Mouse (Mus musculus) inflammation-experienced regulatory T-cells, adult 6 months (primary cell): ENCODE measurements around the gene Ash1l. TPM values are rescaled to one million over a fixed set of nuclear protein-coding genes. Genes with fewer than 3 reads are reported as not detected.
"Not testable (repeated sequence)": the region's sequence is repeated elsewhere in the genome, so short reads cannot be mapped to it uniquely, and the experiment has no call there.

ENCODE experiments used
- ATAC-seq: one replicate; pipeline ENCODE4 v1.8.0; 2017
- polyA plus RNA-seq, 3 experiments: library from polyadenylated mRNA; unstranded; fragments of 100-300 nt; shearing (Covaris generic); gene quantifications; one replicate each; pipeline ENCODE4 v1.2.1; 2017

Gene Ash1l
- polyA plus RNA-seq, 3 experiments from 2014 or later: 22.7 to 59.3 (median 41.7) TPM

DNA sequence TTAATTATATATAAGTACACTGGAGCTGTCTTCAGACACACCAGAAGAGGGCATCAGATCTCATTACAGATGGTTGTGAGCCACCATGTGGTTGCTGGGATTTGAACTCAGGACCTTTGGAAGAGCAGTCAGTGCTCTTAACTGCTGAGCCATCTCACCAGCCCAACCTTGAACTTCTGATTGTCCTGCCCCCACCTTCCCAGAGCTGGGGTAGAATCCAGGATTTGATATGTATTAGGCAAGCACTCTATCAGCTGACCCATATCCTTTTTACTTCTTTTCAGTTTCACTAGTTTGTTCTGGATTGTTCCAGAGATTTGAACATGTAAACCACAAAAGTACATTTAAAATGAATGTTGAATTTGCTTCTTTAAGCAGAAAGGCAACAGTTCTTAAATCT is 12.8 kb downstream of the Ash1l start:
- not testable (repeated sequence) for ATAC-seq

DNA sequence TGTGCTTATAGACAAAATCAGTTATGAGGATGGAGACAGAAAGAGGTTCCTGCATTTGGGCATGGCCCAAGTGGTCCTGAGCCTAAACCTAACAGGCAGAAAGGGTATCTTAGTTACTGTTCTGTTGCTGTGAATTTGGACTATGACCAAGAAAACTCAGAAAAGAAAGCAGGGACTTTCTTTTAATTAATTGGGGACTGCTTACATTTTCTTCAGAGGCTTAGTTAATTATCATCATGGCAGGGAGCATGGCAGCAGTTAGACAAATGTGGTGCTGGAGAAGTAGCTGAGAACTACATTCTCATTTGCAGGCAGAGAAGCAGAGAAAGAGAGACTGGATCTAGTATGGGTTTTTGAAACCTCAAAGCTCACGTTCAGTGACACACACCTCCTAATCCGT is 24.6 kb downstream of the Ash1l start:
- no peak for ATAC-seq

- no peak for ATAC-seq
Observed at GRCm38 (mm10) chr3:88981206-88982010, 31.0 kb downstream of the Ash1l start.

- no peak for ATAC-seq
Observed at GRCm38 (mm10) chr3:88983921-88984381, 33.5 kb downstream of the Ash1l start.

DNA sequence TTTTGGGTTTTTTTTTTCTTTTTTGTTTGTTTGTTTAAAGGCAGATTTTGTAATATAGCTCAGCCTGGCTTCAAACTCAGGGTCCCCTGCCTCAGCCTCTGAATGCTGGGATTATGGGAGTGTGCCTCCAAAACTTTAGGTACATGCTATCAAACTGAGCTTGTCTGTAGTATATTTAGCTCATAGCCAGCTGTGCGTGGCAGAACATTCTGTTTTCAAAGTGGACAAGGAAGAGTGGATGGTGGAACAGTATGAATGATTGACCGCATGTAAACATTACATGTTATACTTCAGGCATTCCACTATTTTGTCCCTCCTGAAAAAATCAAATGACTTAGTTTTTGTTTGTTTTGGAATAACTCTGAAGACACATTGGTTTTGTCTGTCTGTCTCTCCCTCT is 42.4 kb downstream of the Ash1l start:
- no peak for ATAC-seq

DNA sequence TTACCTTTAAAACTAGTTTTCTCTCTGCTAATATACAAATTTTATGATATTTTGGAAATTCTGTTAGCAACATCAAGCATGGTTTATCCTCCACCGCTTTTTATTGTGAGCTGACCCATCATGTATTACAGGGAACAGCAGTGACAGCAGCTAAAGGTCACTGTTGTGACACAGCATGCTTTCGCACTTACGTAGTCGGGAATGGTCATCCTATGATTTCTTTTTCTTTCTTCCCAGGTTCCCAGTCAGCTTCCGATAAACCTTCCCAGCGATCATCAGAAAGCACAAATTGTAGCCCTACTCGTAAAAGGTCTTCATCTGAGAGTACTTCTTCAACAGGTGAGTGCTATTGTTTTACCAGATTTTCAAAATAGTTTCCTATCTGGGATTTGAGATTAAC is 51.1 kb downstream of the Ash1l start:
- ATAC-seq: no peak

GRCm38 (mm10) chr3:89030896-89031295 is 80.5 kb downstream of the Ash1l start:
- not testable (repeated sequence) for ATAC-seq

GRCm38 (mm10) chr3:89043359-89043758 is 92.9 kb downstream of the Ash1l start:
- ATAC-seq: no peak

DNA sequence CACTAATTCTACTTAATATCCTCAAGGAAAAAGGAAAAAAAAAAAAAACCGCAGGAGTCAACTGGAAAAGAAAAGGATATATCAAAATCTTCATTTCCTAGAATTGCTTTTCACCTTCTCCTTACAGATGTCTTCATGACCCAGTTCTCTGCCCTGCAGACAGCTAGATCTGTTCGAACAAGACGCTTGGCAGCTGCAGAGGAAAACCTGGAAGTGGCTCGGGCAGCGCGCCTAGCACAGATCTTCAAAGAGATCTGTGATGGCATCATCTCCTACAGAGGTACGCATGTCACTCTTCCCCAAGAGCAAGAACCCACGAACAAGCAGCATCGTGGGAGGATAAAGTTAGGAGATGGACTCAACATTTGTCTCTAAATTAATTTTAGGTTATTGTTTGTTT is 107.9 kb downstream of the Ash1l start:
- ATAC-seq: no peak

- no peak for ATAC-seq
Observed at GRCm38 (mm10) chr3:89058783-89059182, 108.4 kb downstream of the Ash1l start.

- ATAC-seq: no peak
Observed at GRCm38 (mm10) chr3:89061696-89062095, 111.3 kb downstream of the Ash1l start.

DNA sequence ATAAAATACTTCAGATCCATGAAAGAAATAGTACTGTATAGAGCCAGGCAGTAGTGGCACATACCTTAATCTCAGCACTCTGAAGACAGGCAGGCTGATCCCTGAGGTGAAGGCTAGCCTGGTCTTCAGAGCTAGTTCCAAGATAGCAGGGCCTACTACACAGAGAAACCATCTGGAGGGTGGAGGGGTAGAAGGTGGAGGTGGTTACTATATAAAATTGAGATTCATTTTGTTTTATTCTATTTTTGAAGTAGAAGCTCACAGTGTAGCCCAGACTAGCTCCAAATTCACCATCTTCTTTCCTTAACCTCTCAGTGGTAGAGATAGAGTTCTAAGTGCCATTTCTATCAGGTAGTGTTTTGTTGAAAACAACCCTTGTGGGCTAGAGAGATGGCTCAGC is 116.8 kb downstream of the Ash1l start:
- no peak for ATAC-seq

- no peak for ATAC-seq
Observed at GRCm38 (mm10) chr3:89077383-89077782, 127.0 kb downstream of the Ash1l start.

DNA sequence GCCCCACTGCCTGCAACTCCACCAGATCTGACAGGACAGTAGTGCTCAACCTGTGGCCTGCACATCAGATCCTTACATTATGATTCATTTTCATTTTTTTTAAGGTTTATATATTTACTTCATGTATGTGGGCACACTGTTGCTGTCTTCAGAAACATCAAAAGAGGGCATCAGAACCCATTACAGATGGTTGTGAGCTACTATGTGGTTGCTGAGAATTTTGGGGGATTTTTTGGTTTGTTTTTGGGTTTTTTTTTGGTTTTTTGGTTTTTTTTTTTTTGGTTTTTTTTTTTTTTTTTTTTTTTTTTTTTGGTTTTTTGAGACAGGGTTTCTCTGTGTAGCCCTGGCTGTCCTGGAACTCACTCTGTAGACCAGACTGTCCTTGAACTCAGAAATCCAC is 131.9 kb downstream of the Ash1l start:
- ATAC-seq: not testable (repeated sequence)

DNA sequence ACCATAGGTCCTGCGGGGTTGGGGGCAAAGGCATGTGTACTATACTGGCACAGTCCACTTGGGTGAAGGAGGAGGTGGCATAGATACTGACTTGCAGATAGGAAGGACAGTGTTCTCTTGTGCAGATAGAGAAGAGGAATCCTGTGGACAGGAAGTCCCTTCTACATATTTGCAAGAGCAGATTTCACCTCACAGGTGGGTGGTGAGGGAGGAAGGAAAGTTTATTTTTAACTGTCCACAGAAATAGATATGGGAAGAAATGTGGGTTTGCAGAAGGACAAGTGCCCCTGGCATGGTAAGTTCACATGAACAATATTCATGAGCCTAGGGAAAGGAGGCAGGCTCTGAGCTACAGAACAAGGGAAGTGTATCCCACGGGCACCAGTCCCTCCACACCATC is 133.7 kb downstream of the Ash1l start:
- ATAC-seq: no peak

GRCm38 (mm10) chr3:89084654-89085190 is 134.3 kb downstream of the Ash1l start:
- no peak for ATAC-seq

DNA sequence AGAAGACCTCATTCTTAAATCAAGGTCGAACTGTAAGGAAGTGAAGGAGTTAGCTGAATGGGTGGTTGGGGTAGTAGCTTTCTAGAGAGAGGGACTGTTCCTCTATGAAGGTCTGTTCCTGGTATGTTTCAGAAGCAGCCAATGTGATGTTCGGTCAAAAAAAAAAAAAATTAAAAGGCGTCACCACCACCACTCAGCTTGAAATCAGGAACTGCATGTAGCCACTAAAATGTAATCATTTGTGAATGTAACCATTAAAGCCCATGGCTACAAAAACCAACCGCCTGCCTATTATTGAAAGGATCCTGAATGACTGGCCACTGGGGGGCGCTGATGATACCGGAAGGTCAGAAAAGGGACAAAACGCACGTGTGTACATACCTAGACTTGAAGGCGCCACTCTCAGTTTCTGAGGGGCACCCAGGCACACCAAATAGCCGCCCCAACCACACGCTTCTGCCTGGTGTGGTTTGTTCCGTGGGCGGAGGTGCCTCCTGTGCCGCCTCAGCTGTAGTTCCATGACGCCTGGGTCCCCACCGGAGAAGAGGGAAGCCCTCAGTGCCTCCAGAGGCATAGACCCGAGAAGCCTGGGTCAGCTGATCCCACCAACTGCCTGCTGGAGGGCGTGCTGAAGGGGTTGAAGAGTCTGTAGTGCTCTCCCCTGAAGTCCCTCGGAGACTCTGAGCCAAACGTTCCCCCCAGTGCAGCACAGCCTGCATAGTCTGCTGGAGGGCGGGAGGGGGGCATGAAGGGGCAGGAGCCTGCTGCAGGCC is 137.1 kb downstream of the Ash1l start:
- ATAC-seq: no peak

- no peak for ATAC-seq
Observed at GRCm38 (mm10) chr3:89088974-89089373, 138.6 kb downstream of the Ash1l start.

DNA sequence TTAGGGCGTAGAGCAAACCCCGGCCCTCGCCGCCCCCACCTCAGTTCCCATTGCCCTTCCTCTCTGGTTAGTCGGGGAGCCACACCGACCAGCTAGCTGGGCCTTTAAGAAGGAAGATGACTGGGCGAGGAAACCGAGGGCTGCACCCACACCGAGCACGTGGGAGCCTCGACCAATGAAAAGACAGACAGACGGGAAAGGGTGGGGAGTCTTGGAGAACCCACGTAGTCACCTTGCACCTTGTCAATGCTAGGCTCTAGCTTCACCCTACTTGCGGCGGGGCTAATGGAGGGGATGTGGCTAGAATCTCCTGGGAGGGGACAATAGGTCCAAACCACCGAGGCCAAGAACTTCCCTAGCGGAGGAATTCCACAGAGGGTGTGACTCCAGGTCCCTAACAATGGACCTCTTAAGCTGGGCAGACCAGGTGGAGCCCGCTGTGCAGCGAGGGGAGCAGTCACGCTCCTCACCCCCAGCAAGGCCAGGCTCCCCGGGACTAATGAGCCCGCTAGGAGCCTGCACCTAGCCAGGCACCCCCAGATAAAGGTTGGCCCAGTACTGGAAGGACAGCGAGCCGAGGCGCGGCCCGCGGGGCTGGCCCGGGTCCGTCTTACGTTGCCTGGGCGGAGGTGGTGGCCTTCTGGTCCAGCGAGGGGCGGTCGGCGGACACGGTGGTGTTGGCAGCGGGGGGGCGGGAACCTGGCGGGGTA is 139.6 kb downstream of the Ash1l start:
- peak; percentile 93 for ATAC-seq

- peak; percentile 20 for ATAC-seq
Observed at GRCm38 (mm10) chr3:89090694-89091655, 140.6 kb downstream of the Ash1l start.

- no peak for ATAC-seq
Observed at GRCm38 (mm10) chr3:89091811-89092508, 141.5 kb downstream of the Ash1l start.
